Mouse (Mus musculus) Muller cell, postnatal 12 days (primary cell): ENCODE measurements around the gene AL607142.1.

Source experiments
- DNase-seq: peaks from one replicate; pipeline ENCODE4 v3.0.0-alpha.2; 2015; ENCODE audit errors: inconsistent ontology term

The AL607142.1 gene

DNA sequence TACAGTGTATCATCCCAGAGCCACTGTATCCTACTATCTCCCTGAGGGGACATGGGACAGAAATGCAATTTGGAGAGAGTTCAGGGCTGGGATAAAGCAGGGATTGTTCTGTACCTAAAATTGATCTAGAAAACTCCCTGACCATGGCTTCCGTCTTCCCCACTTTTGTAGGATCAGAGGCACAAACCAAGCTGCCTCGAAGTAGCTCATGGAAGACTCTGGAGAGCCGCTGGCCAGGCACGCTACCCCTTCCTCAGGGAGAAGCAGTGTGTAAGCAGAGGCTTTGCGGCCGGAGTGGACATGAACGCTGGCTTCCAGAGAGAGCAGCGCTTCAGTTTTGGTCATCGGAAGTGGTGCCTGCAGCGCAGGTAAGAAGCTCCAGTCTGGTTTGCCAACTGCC is at the start of gene AL607142.1:
AL607142.1 (plus strand) TSS at position 301 of the 400 bp plus-strand sequence.
- no peak for DNase-seq

DNA sequence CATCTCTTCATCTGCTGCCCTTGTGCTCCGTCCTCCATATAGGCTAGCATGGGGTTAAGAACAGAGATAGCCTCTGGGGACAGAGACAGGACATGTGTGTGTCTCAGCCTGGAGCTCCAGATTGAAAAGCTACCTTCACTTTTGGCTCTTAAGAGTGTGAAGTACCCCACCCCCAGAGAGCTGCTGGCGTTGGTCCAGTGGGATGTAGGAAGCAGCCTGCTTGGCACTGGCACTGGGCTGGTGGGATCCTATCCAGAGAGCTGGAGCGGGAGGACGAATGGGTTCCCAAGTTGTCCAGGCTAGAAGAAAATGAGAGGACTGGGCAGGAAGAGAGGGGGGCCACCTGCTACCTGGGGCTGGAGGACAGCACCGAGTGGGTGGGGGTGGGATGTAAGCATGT is 46.4 kb upstream of the AL607142.1 start:
- no peak for DNase-seq

- no peak for DNase-seq
Observed at GRCm38 (mm10) chr4:120022392-120022791, 42.4 kb upstream of the AL607142.1 start.

DNA sequence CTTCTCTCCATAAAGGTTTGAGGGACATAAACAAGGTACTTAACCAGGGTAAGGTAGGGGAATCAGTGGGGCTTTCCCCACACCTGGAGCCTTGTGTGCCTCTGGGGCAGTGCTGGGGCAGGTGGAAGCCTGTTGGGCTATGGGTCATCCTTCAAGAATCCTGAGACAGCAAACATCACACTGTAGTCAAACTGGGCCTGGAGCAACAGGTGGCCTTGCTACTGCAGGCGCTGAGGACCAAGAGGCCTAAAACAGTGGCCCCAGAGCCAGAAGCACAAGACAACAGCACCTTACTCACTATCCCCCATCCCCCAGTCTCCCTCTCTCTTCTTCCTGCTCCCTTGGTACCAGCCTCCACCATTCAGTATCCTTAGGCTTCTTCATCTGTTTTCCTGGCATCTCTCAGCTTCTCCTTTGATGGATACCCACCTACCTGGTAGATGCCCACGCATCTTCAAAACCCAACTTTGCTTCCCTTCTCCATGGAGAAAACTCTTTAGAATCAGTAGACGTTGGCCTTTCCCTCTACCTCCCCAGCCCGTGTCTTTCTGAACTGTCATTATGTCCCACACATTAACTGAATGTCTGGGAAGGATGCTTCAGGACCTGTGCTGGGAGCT is 41.5 kb upstream of the AL607142.1 start:
- DNase-seq = no peak

GRCm38 (mm10) chr4:120024071-120024470 is 40.7 kb upstream of the AL607142.1 start:
- DNase-seq = no peak

DNA sequence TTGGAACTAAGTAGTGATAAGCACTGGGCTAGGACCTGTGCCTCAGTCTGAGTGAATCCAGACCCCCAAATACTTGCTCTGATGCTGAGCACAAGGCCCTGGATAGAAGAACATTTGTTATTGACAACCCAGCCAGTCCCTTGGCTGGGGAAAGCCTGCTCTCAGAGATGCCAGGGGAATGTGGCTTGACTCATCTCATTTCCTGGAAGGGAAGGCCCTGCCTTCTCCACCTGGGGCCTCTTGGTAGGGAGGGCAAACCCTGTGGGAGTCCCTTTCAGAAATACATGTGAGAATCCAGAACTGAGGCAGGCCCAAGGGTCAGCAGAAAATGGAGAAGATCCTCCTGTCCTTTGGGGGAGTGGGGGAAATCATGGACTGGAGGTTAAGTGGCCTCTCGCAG is 37.1 kb upstream of the AL607142.1 start:
- DNase-seq = peak; percentile 70

GRCm38 (mm10) chr4:120029937-120030336 is 34.9 kb upstream of the AL607142.1 start:
- no peak for DNase-seq

- DNase-seq = peak; percentile 93
Observed at GRCm38 (mm10) chr4:120032320-120032983, 32.3 kb upstream of the AL607142.1 start.

DNA sequence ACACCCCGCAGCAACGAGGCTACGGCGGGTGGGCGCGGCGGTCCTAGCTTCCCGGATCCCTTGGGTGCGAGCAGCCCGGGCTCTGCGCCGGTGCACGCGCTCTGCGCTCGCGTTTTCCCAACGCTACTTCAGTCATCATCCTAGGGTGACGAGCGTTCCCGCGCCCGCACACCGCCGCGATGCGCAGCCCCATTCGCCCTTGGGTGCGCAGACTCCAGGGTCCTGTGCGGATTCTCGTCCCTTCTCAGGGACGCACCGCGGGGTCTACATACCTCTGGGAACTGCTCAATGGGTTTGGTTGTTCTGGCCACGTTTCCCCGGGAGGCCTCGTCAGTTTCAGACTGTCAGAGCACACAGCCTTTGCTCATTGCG is 31.8 kb upstream of the AL607142.1 start:
- peak; percentile 65 for DNase-seq

DNA sequence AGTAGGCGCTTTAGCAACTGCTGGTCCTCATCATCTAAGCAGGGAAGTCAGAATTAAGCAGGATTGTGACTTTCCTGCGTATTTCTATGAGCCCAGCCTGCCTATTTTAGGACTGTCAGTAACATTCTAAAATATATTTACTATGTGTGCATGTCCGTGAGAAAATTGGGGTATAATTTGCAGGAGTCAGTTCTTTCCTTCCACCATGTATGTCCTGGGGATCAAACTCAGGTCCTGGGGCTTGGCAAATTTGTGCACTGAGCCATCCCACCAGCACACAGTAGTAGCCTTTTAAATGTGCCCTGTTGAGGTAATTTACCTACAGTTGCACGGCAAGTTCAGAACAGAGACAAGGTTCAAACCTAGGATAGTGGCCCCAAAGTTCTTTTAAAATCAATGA is 28.5 kb upstream of the AL607142.1 start:
- no peak for DNase-seq

GRCm38 (mm10) chr4:120037007-120037406 is 27.8 kb upstream of the AL607142.1 start:
- DNase-seq = no peak

DNA sequence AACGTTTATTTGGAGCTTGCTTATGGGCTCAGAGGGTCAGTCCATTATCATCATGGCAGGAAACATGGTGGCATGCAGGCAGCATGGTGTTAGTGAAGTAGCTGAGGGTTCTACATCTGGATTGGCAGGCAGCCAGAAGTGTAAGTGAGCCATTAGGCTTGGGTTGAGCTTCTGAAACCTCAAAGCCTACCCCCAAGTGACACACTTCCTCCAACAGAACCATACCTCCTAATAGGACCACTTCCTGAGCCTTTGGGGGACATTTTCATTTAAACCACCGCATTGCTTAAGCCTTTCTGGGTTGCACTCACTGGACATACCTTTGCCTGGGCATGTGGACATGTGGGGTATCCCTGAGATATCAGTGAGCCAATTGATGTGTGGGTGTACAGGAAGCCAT is 23.3 kb upstream of the AL607142.1 start:
- no peak for DNase-seq

GRCm38 (mm10) chr4:120042480-120042879 is 22.3 kb upstream of the AL607142.1 start:
- DNase-seq = no peak

GRCm38 (mm10) chr4:120044612-120045011 is 20.2 kb upstream of the AL607142.1 start:
- no peak for DNase-seq

- DNase-seq = peak; percentile 89
Observed at GRCm38 (mm10) chr4:120045131-120045537, 19.7 kb upstream of the AL607142.1 start.

DNA sequence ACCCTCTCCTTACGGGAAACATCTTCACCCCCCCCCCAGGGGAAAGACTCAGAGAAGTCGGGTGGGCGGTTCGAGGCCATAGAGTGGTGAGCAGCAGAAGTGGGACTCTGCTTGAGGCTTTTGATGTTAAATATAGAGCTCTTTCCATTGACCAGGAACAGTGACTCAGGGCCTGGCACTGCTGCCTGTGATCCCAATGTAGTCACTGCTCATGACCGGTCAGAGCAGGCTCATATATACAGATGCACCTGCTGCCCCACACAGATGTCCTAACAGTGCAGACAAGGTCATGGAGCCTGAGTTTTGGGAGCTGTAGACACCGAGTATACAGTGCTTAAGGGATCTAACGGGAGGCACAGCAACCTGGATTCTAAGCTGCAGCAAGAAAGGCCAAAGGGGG is 18.9 kb upstream of the AL607142.1 start:
- DNase-seq = no peak

GRCm38 (mm10) chr4:120047060-120047459 is 17.7 kb upstream of the AL607142.1 start:
- no peak for DNase-seq

- DNase-seq = no peak
Observed at GRCm38 (mm10) chr4:120048274-120048673, 16.5 kb upstream of the AL607142.1 start.

GRCm38 (mm10) chr4:120049857-120050256 is 14.9 kb upstream of the AL607142.1 start:
- DNase-seq = no peak

- no peak for DNase-seq
Observed at GRCm38 (mm10) chr4:120052481-120052880, 12.3 kb upstream of the AL607142.1 start.

- no peak for DNase-seq
Observed at GRCm38 (mm10) chr4:120053026-120054005, 11.5 kb upstream of the AL607142.1 start.

GRCm38 (mm10) chr4:120054145-120054544 is 10.7 kb upstream of the AL607142.1 start:
- DNase-seq = no peak
